Mouse (Mus musculus) T-helper 1 cell (primary cell): ENCODE data around the gene Gm7029.
"Not testable (repeated sequence)": the region's sequence is repeated elsewhere in the genome, so short reads cannot be mapped to it uniquely, and the experiment has no call there.

ENCODE experiments used
- in situ Hi-C: fragments of 300-600 bp; cut with MboI, MseI; formaldehyde crosslinking; loops from one replicate; pipeline ENCODE4 v1.15.1; 2025; ENCODE audit warnings: high pct_unique_total_duplicates

Gene Gm7029

DNA sequence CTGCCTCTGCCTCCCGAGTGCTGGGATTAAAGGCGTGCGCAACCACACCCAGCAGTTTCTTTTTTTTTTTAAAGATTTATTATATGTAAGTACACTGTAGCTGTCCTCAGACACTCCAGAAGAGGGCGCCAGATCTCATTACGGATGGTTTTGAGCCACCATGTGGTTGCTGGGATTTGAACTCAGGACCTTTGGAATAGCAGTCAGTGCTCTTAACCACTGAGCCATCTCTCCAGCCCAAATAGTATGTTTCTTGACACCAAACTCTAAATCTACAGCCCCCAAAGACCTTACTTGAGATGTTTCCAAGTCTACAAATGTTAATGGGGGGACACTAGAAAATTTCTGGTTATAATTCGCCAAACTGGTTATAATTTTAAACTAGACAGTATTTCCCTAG lies 18.3 kb downstream of the Gm7029 start:
- in situ Hi-C loops, result not testable (repeated sequence)

- in situ Hi-C loops, result no loop called here
Observed at GRCm38 (mm10) chr17:33892429-33892828, 18.8 kb downstream of the Gm7029 start.

- in situ Hi-C loops, result not testable (repeated sequence)
Observed at GRCm38 (mm10) chr17:33893011-33893410, 19.4 kb downstream of the Gm7029 start.

DNA sequence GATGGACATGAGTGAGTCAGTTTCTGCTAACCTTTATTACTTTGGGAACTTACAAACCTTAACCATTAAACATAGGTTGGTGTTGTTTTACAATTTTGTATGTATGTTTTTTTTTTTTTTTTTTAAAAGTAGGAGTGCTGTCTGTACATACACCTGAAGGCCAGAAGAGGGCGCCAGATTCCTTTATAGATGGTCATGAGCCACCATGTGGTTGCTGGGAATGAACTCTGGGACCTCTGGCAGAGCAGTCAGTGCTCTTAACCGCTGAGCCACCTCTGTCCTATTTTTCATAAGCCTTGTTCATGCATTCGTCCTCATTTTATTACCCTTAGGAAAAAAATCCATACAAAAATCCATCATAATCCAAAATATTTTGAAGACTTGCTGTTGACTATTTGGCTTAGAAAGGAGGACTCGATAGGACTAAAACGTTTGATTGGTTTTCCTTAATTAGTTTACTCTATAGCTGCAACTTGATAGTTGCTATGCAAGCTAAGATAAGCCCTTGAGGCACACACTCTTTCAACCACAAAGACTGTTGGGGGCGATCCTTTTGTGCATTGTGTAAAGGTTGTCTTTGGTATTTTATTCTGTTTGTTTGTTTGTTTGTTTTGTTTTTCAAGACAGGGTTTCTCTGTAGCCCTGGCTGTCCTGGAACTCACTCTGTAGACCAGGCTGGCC lies 23.6 kb downstream of the Gm7029 start:
- in situ Hi-C loops, result no loop called here

GRCm38 (mm10) chr17:33898193-33898592 lies 24.6 kb downstream of the Gm7029 start:
- in situ Hi-C loops, result not testable (repeated sequence)

DNA sequence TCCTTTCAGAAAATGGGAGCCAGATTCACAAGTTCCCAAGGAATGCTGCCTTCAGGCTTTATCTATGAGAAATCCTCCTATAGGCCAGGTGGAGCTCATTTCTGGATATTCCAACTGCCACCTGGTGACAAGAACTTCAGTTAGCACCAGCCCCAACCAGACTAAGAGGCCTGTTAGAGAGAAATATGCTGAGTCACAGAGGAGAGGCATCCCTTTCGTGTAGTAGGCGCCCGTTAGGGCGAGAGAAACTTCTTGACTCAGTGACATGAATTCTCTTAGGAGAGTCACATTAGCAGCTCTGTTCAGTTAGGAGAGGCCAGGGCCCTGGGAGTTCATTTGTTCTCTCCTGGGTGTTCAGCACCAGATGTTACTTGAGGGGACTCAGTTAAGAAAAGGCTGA lies 26.0 kb downstream of the Gm7029 start:
- in situ Hi-C loops, result no loop called here

- in situ Hi-C loops, result no loop called here
Observed at GRCm38 (mm10) chr17:33900281-33900988, 26.8 kb downstream of the Gm7029 start.

- in situ Hi-C loops, result no loop called here
Observed at GRCm38 (mm10) chr17:33900989-33901314, 27.3 kb downstream of the Gm7029 start.

DNA sequence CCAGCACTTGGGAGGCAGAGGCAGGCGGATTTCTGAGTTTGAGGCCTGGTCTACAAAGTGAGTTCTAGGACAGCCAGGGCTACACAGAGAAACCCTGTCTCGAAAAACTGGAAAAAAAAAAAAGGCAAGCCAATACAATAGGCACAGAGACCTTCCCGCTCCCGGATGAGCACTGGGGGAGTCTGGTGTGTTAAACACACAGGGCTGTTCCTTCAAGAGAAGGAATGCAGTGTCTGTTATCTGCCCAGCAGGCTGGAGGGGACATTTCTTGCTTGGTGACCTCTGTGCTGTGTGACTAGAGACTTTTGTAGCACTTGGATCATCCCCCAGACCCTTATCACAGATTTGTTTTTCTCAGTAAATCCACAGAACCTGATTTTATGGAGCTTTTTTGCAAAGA lies 28.0 kb downstream of the Gm7029 start:
- in situ Hi-C loops, result no loop called here

DNA sequence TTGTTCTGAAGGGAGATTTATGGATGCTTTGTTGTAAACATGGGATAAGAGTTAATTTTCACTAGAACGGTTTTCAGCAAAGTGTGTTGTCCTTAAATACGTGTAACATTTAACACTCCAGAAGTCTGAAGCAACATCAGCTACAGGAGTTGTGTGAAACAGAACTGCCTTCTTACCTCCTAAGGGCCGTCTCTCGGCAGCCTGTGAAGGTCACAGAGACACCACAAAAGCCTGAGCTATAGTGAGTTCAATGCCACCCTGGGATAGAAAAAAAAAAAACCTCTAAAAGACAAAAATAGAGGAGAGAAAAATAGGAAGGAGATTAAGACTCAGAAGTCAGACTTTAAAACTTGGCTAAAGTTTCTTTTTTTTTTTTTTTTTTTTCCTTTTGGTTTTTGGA lies 28.4 kb downstream of the Gm7029 start:
- in situ Hi-C loops, result no loop called here

DNA sequence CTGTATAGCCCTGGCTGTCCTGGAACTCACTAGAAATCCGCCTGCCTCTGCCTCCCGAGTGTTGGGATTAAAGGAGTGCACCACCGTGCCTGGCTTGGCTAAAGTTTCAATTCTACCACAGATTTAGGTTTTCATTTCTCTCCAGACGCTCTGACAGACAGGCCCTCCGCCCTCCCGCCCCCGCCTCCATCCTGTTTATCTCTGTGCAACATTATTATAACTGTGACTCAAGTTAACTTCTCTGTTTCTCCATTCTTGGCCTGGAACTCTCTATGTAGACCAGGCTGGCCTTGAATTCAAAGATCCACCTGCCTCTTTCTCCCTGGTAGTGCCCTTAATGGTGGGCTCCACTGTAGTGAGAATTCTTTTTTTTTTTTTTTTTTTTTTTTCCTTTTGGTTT lies 28.9 kb downstream of the Gm7029 start:
- in situ Hi-C loops, result no loop called here

DNA sequence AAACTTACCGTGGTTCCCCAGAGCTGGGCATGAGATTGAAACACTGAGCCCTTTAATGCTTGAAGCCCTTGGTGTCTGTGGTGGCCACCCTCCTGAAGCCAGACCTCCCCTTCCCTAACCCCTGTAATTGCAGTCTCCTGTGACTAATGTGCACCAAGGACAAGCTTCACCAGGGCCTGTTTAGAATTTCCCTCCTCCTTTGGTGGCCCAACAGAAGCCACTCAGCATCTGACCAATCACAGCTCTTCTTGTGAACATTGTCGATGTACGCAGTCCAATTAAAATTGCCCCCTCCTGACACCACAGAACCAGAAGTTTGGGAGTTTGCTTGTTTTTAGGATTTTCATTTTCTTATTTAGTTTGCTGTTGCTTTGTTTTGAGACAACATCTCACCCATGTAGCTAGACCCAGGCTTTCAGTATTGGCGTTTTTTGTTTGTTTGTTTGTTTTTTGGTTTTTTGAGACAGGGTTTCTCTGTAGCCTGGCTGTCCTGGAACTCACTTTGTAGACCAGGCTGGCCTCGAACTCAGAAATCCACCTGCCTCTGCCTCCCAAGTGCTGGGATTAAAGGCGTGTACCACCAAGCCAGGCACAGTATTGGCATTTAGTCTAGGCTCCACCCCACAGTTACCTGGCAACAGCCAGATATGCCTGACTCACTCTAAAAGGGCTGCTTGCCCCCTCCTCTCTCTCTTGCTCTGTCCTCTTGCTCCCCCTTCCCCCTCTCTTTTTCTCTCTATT lies 30.4 kb downstream of the Gm7029 start:
- in situ Hi-C loops, result not testable (repeated sequence)

- in situ Hi-C loops, result not testable (repeated sequence)
Observed at GRCm38 (mm10) chr17:33904835-33905234, 31.2 kb downstream of the Gm7029 start, which contains the start of gene Platr17. Platr17 (plus strand) TSS chr17:33905135.

- in situ Hi-C loops, result no loop called here
Observed at GRCm38 (mm10) chr17:33908331-33909076, 34.9 kb downstream of the Gm7029 start.

GRCm38 (mm10) chr17:33909077-33909868 lies 35.6 kb downstream of the Gm7029 start, which contains the start of gene Daxx:
Daxx (plus strand) TSS chr17:33909414.
- in situ Hi-C loops, result no loop called here

GRCm38 (mm10) chr17:33909869-33910250 lies 36.2 kb downstream of the Gm7029 start:
- in situ Hi-C loops, result no loop called here

DNA sequence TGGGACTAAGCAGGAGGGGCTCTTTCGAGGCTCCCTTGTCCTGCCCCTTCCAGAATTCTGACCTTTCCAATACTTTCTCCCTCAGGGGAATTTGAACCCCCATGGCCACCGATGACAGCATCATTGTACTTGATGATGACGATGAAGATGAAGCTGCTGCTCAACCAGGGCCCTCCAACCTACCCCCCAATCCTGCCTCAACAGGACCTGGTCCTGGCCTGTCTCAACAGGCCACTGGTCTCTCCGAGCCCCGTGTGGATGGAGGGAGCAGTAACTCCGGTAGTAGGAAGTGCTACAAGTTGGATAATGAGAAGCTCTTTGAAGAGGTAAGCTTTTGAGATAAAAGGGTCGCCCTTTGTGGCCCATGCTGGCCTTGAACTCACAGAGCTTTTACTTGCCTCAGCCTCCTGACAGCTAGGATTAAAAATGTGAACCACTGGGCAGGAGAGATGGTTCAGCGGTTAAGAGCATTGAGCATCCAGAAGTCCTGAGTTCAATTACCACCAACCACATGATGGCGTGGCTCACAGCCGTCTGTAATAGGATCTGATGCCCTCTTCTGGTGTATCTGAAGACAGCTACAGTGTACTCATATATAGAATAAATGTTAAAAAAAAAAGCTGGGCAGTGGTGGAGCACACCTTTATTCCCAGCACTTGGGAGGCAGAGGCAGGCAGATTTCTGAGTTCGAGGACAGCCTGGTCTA lies 36.9 kb downstream of the Gm7029 start:
- in situ Hi-C loops, result no loop called here

DNA sequence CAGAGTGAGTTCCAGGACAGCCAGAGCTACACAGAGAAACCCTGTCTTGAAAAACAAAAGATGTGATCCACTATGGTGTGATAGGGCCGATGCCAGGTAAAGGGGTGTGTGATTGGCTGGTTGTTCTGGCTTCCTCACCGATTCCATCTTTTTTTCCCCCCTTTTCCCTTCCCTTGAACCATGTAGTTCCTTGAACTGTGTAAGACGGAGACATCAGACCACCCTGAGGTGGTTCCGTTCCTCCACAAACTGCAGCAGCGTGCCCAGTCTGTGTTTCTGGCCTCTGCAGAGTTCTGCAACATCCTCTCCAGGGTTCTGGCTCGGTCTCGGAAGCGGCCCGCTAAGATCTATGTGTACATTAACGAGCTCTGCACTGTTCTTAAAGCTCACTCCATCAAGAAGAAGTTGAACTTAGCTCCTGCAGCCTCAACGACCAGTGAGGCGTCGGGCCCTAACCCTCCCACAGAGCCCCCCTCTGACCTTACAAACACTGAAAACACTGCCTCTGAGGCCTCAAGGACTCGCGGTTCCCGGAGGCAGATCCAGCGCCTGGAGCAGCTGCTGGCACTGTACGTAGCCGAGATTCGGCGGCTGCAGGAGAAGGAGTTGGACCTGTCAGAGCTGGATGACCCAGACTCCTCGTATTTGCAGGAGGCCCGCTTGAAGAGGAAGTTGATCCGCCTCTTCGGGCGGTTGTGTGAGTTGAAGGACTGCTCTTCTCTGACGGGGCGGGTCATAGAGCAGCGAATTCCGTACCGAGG lies 37.6 kb downstream of the Gm7029 start:
- in situ Hi-C loops, result no loop called here

DNA sequence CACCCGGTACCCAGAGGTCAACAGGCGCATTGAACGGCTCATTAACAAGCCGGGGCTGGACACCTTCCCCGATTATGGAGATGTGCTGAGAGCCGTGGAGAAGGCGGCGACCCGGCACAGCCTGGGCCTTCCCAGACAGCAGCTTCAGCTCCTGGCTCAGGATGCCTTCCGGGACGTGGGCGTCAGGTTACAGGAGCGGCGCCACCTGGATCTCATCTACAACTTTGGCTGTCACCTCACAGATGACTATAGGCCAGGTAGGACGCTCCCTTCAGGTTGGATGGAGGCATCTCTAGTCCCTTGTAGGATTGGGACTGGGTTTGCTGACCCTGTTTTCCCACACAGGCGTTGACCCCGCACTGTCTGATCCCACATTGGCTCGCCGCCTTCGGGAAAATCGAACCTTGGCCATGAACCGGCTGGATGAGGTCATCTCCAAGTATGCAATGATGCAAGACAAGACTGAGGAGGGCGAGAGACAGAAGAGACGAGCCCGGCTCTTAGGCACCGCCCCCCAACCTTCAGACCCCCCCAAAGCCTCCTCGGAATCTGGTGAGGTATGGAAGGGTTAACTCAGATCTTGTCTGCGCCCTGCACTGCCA lies 38.3 kb downstream of the Gm7029 start:
- in situ Hi-C loops, result no loop called here
